Mouse (Mus musculus) midbrain, embryonic 11.5 days (tissue): ENCODE data around the gene Tox2. TPM values are rescaled to one million over a fixed set of nuclear protein-coding genes. Genes with fewer than 3 reads are reported as not detected.
A peak's percentile ranks its signal among the peaks of the same experiment; 100 is the strongest.

Source experiments
- ATAC-seq: fragments of 200-750 bp; cut with Nextera tagmentation; 2 replicates; pipeline ENCODE4 v1.8.0; 2017; ENCODE audit warnings: moderate TSS enrichment, moderate library complexity; ENCODE audit not compliant: low FRiP score
- DNase-seq: peaks from one replicate; pipeline ENCODE4 v3.0.0; 2015; ENCODE audit warnings: low spot score; ENCODE audit errors: missing footprints
- H3K27ac ChIP-seq: fragments of 300-500 bp; sonication (generic); 2 replicates; pipeline ENCODE4 v1.5.1; 2014; ENCODE audit warnings: low read depth, low read length
- H3K27me3 ChIP-seq: fragments of 300-500 bp; sonication (generic); 2 replicates; pipeline ENCODE4 v1.6.1; 2014; ENCODE audit warnings: mild to moderate bottlenecking, low read length, moderate library complexity, mixed read lengths; ENCODE audit not compliant: control insufficient read depth, insufficient read depth
- H3K36me3 ChIP-seq: fragments of 300-500 bp; sonication (generic); 2 replicates; pipeline ENCODE4 v1.6.1; 2014; ENCODE audit warnings: mild to moderate bottlenecking, low read length, moderate library complexity, mixed read lengths; ENCODE audit not compliant: control insufficient read depth, insufficient read depth
- H3K4me1 ChIP-seq: fragments of 300-500 bp; sonication (generic); 2 replicates; pipeline ENCODE4 v1.6.1; 2014; ENCODE audit warnings: low read length; ENCODE audit not compliant: control insufficient read depth, insufficient read depth
- H3K4me2 ChIP-seq: fragments of 300-500 bp; sonication (generic); 2 replicates; pipeline ENCODE4 v1.6.1; 2014; ENCODE audit warnings: mild to moderate bottlenecking, moderate library complexity
- H3K4me3 ChIP-seq: fragments of 300-500 bp; sonication (generic); 2 replicates; pipeline ENCODE4 v1.5.1; 2014; ENCODE audit warnings: low read depth, low read length
- H3K9ac ChIP-seq: fragments of 300-500 bp; sonication (generic); 2 replicates; pipeline ENCODE4 v1.6.1; 2014; ENCODE audit warnings: low read length
- H3K9me3 ChIP-seq: fragments of 300-500 bp; sonication (generic); 2 replicates; pipeline ENCODE4 v1.6.1; 2016; ENCODE audit warnings: low read length; ENCODE audit not compliant: control insufficient read depth
- WGBS: fragments of 180-500 bp; shearing (Covaris S2); extraction: QIAGEN DNeasy Blood & Tissue Kit; methylation state at CpG from one replicate; pipeline ENCODE4 v1.1.7; 2014; 5-methylcytosine and 5-hydroxymethylcytosine counted together
- polyA plus RNA-seq: library from polyadenylated mRNA; unstranded; fragments of >200 nt; fragmentation: Nextera tagmentation; extraction: Ambion mirVana; gene quantifications from 2 replicates; pipeline ENCODE4 v1.2.1, GENCODE M21; 2014

Gene Tox2
- polyA plus RNA-seq, 1 experiment from 2014 or later, result 38.2 TPM

- Histone ChIP-seq H3K27me3 (no peaks in the 10 kb centered on the region), H3K36me3 (no peaks in the 10 kb centered on the region), H3K4me3 (no peak overlapping the region), H3K4me1 (peaks cover 9% of the 10 kb centered on the region), H3K27ac (no peak overlapping the region), H3K9me3 (no peaks in the 10 kb centered on the region), H3K4me2 (no peak overlapping the region), H3K9ac (no peak overlapping the region)
- DNase-seq (no peak), ATAC-seq (no peak)
- 82% methylated on average over 3 of the region's 3 CpGs for WGBS
Observed at GRCm38 (mm10) chr2:163218095-163218494, 15.2 kb downstream of the Tox2 start.

GRCm38 (mm10) chr2:163218571-163218970, 15.6 kb downstream of the Tox2 start:
- H3K4me2 ChIP-seq, result no peak overlapping the region
- no peaks in the 10 kb centered on the region for H3K27me3 ChIP-seq
- 63% methylated on average over 7 of the region's 7 CpGs for WGBS
- ATAC-seq, result no peak
- no peak for DNase-seq
- no peaks in the 10 kb centered on the region for H3K36me3 ChIP-seq
- no peaks in the 10 kb centered on the region for H3K9me3 ChIP-seq
- no peak overlapping the region for H3K4me3 ChIP-seq
- H3K9ac ChIP-seq, result no peak overlapping the region
- H3K27ac ChIP-seq, result no peak overlapping the region
- peaks cover 9% of the 10 kb centered on the region for H3K4me1 ChIP-seq

GRCm38 (mm10) chr2:163219447-163219846, 16.5 kb downstream of the Tox2 start:
- Histone ChIP-seq H3K9me3 (no peaks in the 10 kb centered on the region), H3K4me1 (peaks cover 9% of the 10 kb centered on the region), H3K9ac (no peak overlapping the region), H3K27ac (no peak overlapping the region), H3K4me2 (no peak overlapping the region), H3K4me3 (no peak overlapping the region), H3K36me3 (no peaks in the 10 kb centered on the region), H3K27me3 (no peaks in the 10 kb centered on the region)
- WGBS, result 58% methylated on average over 5 of the region's 5 CpGs
- DNase-seq (no peak), ATAC-seq (peak; percentile 40; the same call in 1 of the 2 replicates)

- 93% methylated on average over 11 of the region's 11 CpGs for WGBS
- Histone ChIP-seq H3K9ac (no peak overlapping the region), H3K9me3 (no peaks in the 10 kb centered on the region), H3K4me2 (no peak overlapping the region), H3K36me3 (no peaks in the 10 kb centered on the region), H3K4me1 (peaks cover 9% of the 10 kb centered on the region), H3K27ac (no peak overlapping the region), H3K27me3 (no peaks in the 10 kb centered on the region), H3K4me3 (no peak overlapping the region)
- DNase-seq, result no peak
- no peak for ATAC-seq
Observed at GRCm38 (mm10) chr2:163220706-163221105, 17.8 kb downstream of the Tox2 start.

GRCm38 (mm10) chr2:163225302-163225701, 22.4 kb downstream of the Tox2 start:
- H3K27ac ChIP-seq, result no peak overlapping the region

GRCm38 (mm10) chr2:163229050-163229449, 26.1 kb downstream of the Tox2 start:
- ATAC-seq, result no peak
- H3K9ac ChIP-seq, result no peak overlapping the region
- no peaks in the 10 kb centered on the region for H3K27me3 ChIP-seq
- H3K9me3 ChIP-seq, result no peaks in the 10 kb centered on the region
- H3K36me3 ChIP-seq, result no peaks in the 10 kb centered on the region
- no peak overlapping the region for H3K4me2 ChIP-seq
- 85% methylated on average over 9 of the region's 9 CpGs for WGBS
- H3K27ac ChIP-seq, result no peak overlapping the region
- peaks cover 11% of the 10 kb centered on the region for H3K4me1 ChIP-seq
- no peak for DNase-seq
- no peak overlapping the region for H3K4me3 ChIP-seq

More at GRCm38 (mm10) chr2:163225302-163225701, 22.4 kb downstream of the Tox2 start:
- H3K27me3 ChIP-seq, result no peaks in the 10 kb centered on the region
- H3K4me3 ChIP-seq, result no peak overlapping the region
- H3K4me1 ChIP-seq, result peaks cover 11% of the 10 kb centered on the region
- ATAC-seq (no peak), DNase-seq (no peak)
- 87% methylated on average over 15 of the region's 15 CpGs for whole genome bisulfite sequencing
- no peaks in the 10 kb centered on the region for H3K9me3 ChIP-seq
- H3K9ac ChIP-seq, result no peak overlapping the region
- no peaks in the 10 kb centered on the region for H3K36me3 ChIP-seq
- H3K4me2 ChIP-seq, result no peak overlapping the region

GRCm38 (mm10) chr2:163231781-163232534, 29.0 kb downstream of the Tox2 start:
- H3K4me1 ChIP-seq, result peaks cover 8% of the 10 kb centered on the region
- no peaks in the 10 kb centered on the region for H3K36me3 ChIP-seq
- no peak overlapping the region for H3K27ac ChIP-seq
- H3K9me3 ChIP-seq, result no peaks in the 10 kb centered on the region
- WGBS, result 84% methylated on average over 13 of the region's 13 CpGs
- no peak overlapping the region for H3K9ac ChIP-seq
- H3K27me3 ChIP-seq, result no peaks in the 10 kb centered on the region
- ATAC-seq (no peak), DNase-seq (no peak)
- no peak overlapping the region for H3K4me2 ChIP-seq
- no peak overlapping the region for H3K4me3 ChIP-seq

- H3K4me1 ChIP-seq, result peaks cover 8% of the 10 kb centered on the region
- H3K36me3 ChIP-seq, result no peaks in the 10 kb centered on the region
- H3K4me2 ChIP-seq, result no peak overlapping the region
- DNase-seq, result no peak
- H3K4me3 ChIP-seq, result no peak overlapping the region
- H3K9ac ChIP-seq, result no peak overlapping the region
- WGBS, result 81% methylated on average over 9 of the region's 9 CpGs
- ATAC-seq, result no peak
- H3K9me3 ChIP-seq, result no peaks in the 10 kb centered on the region
- H3K27ac ChIP-seq, result no peak overlapping the region
- H3K27me3 ChIP-seq, result no peaks in the 10 kb centered on the region
Observed at GRCm38 (mm10) chr2:163233666-163234065, 30.7 kb downstream of the Tox2 start.

- 65% methylated on average over 7 of the region's 7 CpGs for WGBS
- ATAC-seq, result no peak
- H3K4me3 ChIP-seq, result no peak overlapping the region
- H3K9me3 ChIP-seq, result no peaks in the 10 kb centered on the region
- no peaks in the 10 kb centered on the region for H3K27me3 ChIP-seq
- no peaks in the 10 kb centered on the region for H3K36me3 ChIP-seq
- H3K9ac ChIP-seq, result no peak overlapping the region
- H3K4me2 ChIP-seq, result no peak overlapping the region
- DNase-seq, result no peak
- no peak overlapping the region for H3K27ac ChIP-seq
- peaks cover 6% of the 10 kb centered on the region for H3K4me1 ChIP-seq
Observed at GRCm38 (mm10) chr2:163236057-163236456, 33.1 kb downstream of the Tox2 start.
